Mouse (Mus musculus) midbrain, postnatal 0 days (tissue): ENCODE results near the gene Etv2. TPM values are rescaled to one million over a fixed set of nuclear protein-coding genes. Genes with fewer than 3 reads are reported as not detected.

Source experiments
- ATAC-seq: fragments of 200-750 bp; cut with Nextera tagmentation; 2 replicates; pipeline ENCODE4 v1.8.0; 2017; ENCODE audit warnings: moderate number of reproducible peaks, mild to moderate bottlenecking, moderate TSS enrichment, moderate library complexity; ENCODE audit not compliant: low FRiP score
- DNase-seq: peaks from one replicate; pipeline ENCODE4 v3.0.0-alpha.2; 2015; ENCODE audit warnings: low spot score
- H3K27ac ChIP-seq: fragments of 300-500 bp; sonication (generic); 2 replicates; pipeline ENCODE4 v1.5.1; 2014; ENCODE audit warnings: low read depth, mild to moderate bottlenecking, low read length, mixed read lengths
- H3K27me3 ChIP-seq: fragments of 300-500 bp; sonication (generic); 2 replicates; pipeline ENCODE4 v1.6.1; 2014; ENCODE audit warnings: low read length, control low read depth, mixed read lengths; ENCODE audit not compliant: insufficient read depth
- H3K36me3 ChIP-seq: fragments of 300-500 bp; sonication (generic); 2 replicates; pipeline ENCODE4 v1.6.1; 2014; ENCODE audit warnings: low read length, control low read depth, mixed read lengths; ENCODE audit not compliant: insufficient read depth
- H3K4me1 ChIP-seq: fragments of 300-500 bp; sonication (generic); 2 replicates; pipeline ENCODE4 v1.6.1; 2014; ENCODE audit warnings: mild to moderate bottlenecking, control low read depth, antibody characterized with exemption, low read length, mixed read lengths; ENCODE audit not compliant: insufficient read depth
- H3K4me2 ChIP-seq: fragments of 300-500 bp; sonication (generic); 2 replicates; pipeline ENCODE4 v1.6.1; 2014; ENCODE audit warnings: low read depth, mild to moderate bottlenecking, low read length, mixed read lengths; ENCODE audit not compliant: poor library complexity, severe bottlenecking
- H3K4me3 ChIP-seq: fragments of 300-500 bp; sonication (generic); 2 replicates; pipeline ENCODE4 v1.5.1; 2014; ENCODE audit warnings: low read depth, mild to moderate bottlenecking, low read length, moderate library complexity
- H3K9ac ChIP-seq: fragments of 300-500 bp; sonication (generic); replicated peaks from 2 replicates; pipeline ENCODE4 v1.6.1; 2014; ENCODE audit warnings: mild to moderate bottlenecking, low read length, moderate library complexity, mixed read lengths; ENCODE audit not compliant: poor library complexity, severe bottlenecking
- H3K9me3 ChIP-seq: fragments of 300-500 bp; sonication (generic); 2 replicates; pipeline ENCODE4 v1.6.1; 2016; ENCODE audit warnings: low read length, control low read depth
- CTCF ChIP-seq: IDR thresholded peaks from 2 replicates; pipeline ENCODE4 v1.5.1; 2016; ENCODE audit warnings: antibody characterized with exemption, mild to moderate bottlenecking
- WGBS: fragments of 180-500 bp; shearing (Covaris S2); extraction: QIAGEN DNeasy Blood & Tissue Kit; methylation state at CpG from one replicate; pipeline ENCODE4 v1.1.7; 2014; 5-methylcytosine and 5-hydroxymethylcytosine counted together
- microRNA-seq: library from miRNA; unstranded; fragments of <30 nt; microRNA quantifications from one replicate; pipeline ENCODE4, GENCODE M21; 2016; ENCODE audit warnings: borderline number of aligned reads
- polyA plus RNA-seq: library from polyadenylated mRNA; unstranded; fragments of >200 nt; fragmentation: Nextera tagmentation; extraction: Ambion mirVana; gene quantifications from 2 replicates; pipeline ENCODE4 v1.2.1, GENCODE M21; 2015
- total RNA-seq: library from RNA; depleted of rRNA; stranded (reverse); fragments of >200 nt; gene quantifications from 2 replicates; pipeline ENCODE4 v1.2.3, GENCODE M21; 2014; rRNA removed

Gene Etv2
- total and polyA plus RNA-seq, 2 experiments from 2014 or later, result 0.15 TPM; not detected in 1

DNA sequence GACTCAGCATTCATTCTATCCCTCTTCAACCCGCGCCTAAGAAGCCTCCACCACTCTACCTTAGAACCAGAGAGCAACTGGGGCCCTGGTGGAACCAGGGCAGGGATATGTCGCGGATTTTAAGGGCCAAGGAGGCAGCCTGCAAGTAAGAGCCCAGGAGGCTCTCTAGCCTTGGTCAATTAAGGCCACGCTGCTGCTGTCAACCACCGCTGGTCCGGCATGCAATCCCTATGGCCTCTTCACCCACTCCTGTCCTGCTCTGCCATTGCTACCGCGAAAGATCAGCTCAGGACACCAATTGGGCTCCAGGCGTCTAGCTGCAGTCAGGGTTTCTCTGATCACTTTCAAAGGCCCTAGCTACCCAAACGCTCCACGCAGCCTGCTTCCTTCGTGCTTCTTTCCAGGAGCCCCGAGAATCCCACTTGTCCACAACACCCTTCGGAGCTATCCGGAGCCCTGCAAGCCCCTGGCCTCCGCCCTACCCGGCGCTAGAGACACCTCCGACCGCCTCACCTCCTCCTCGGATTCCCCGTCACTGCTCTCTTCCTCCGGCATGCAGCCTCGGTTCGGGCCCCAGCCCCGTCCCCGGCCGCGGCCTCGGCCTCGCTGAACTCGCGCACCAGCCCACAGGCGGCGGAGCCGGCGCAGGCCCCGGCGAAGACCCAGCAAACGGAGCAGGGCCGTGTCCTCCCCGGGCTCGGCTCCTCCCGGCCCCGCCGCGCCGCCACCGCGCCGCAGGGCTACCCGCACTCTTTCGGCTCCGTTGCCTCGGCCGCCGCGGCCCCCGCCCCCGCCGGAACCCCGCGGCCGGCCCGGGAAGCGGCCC is 47.6 kb downstream of the Etv2 start:
- H3K4me1 ChIP-seq, result peaks cover 9% of the 10 kb centered on the region; the same call in 1 of the 2 replicates
- peak overlapping the region; percentile 79 for H3K4me3 ChIP-seq
- H3K27ac ChIP-seq, result peak overlapping the region; percentile 97
- no peaks in the 10 kb centered on the region for H3K9me3 ChIP-seq
- peaks cover 29% of the 10 kb centered on the region for H3K36me3 ChIP-seq
- H3K27me3 ChIP-seq, result no peaks in the 10 kb centered on the region
- no peak for TF ChIP-seq CTCF
- 1% methylated on average over 49 of the region's 67 CpGs for WGBS
- H3K4me2 ChIP-seq, result peak overlapping the region; percentile 89
- peak; percentile 38 for ATAC-seq
- DNase-seq, result peak; percentile 13
- peak overlapping the region; percentile 98 for H3K9ac ChIP-seq

DNA sequence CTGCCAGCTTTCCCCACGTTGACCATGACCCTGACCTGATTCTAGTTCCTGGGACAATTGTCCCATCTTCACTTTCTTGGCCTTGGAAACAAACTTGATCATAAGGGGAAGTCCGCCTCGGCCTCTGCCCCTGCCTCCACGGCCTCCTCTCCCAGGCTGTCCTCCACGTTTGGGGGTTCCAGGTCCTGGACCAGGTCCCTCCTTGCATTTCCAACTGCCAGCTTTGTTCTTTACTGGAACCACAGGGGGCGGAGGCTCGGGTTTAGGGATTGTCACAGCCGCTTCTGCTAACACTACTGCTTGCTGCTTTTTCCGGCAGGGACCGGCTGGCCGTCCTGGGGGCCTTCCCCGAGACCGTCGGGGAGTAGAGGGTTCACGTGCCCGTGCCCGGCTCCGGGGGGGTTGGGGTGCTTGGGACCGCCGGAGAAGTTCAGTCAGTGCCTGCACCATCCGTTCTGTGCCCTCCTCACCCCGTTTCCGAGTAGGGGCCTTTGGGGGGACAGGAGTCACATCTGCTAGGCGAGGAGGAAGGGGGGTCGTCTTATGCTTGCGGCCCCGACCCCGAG is 49.1 kb downstream of the Etv2 start:
- 86% methylated on average over 28 of the region's 28 CpGs for WGBS

DNA sequence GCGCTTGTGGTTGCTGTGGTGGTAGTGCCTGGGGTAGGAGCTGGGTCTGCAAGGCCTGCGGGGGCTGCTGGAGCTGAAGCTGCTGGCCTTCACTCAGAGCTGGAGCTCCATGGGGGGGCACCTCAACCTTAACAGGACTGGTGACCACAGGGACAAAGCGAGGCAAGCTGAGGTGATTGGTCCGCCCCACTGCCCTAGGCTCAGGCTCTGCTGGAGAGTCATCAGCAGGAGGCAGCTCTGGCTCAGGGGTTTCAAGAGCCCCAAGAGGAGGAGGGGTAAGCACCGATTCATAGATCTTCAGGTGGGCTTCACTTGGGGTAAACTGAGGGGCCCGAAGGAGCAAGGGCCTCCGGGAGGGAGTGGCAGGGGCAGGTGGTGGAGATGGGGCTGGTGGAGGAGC is 50.5 kb downstream of the Etv2 start:
- 92% methylated on average over 7 of the region's 7 CpGs for WGBS
- H3K27ac ChIP-seq, result no peak overlapping the region
- H3K9me3 ChIP-seq, result no peaks in the 10 kb centered on the region
- ATAC-seq (no peak), DNase-seq (no peak)
- H3K27me3 ChIP-seq, result no peaks in the 10 kb centered on the region
- no peak for TF ChIP-seq CTCF
- H3K9ac ChIP-seq, result no peak overlapping the region
- H3K36me3 ChIP-seq, result peaks cover 55% of the 10 kb centered on the region
- no peak overlapping the region for H3K4me3 ChIP-seq
- peaks cover 9% of the 10 kb centered on the region; the same call in 1 of the 2 replicates for H3K4me1 ChIP-seq
- H3K4me2 ChIP-seq, result no peak overlapping the region

More for the DNA sequence above, 49.1 kb downstream of the Etv2 start:
- H3K9ac ChIP-seq, result no peak overlapping the region
- no peak for TF ChIP-seq CTCF
- no peak overlapping the region for H3K4me3 ChIP-seq
- no peak overlapping the region for H3K27ac ChIP-seq
- peaks cover 9% of the 10 kb centered on the region; the same call in 1 of the 2 replicates for H3K4me1 ChIP-seq
- no peaks in the 10 kb centered on the region for H3K9me3 ChIP-seq
- H3K27me3 ChIP-seq, result no peaks in the 10 kb centered on the region
- H3K4me2 ChIP-seq, result peak overlapping the region; percentile 89; the same call in 1 of the 2 replicates
- ATAC-seq (no peak), DNase-seq (no peak)
- H3K36me3 ChIP-seq, result peaks cover 44% of the 10 kb centered on the region

DNA sequence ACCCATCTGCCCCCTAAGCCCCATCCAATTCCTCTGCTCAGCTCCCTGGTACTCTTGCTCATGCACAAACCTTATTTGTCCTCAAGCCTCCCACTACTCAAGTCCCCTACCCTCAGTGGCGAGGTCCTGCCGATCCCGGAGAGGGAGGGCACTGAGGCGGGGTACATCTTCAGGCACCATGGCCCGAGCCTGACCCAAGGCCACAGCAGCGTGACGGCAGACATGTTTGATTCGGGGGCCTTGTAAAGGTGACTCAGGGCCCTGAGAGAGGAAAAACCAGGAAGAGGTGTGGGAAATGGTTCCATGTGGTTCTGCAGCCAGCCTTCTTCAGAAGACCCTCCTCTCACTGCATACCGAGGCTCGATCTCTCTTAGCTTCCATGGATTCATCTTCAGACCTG is 51.3 kb downstream of the Etv2 start:
- Histone ChIP-seq H3K27me3 (no peaks in the 10 kb centered on the region), H3K9ac (no peak overlapping the region), H3K4me3 (no peak overlapping the region), H3K4me2 (no peak overlapping the region), H3K4me1 (peaks cover 9% of the 10 kb centered on the region; the same call in 1 of the 2 replicates), H3K9me3 (no peaks in the 10 kb centered on the region), H3K36me3 (peaks cover 64% of the 10 kb centered on the region), H3K27ac (no peak overlapping the region)
- 93% methylated on average over 10 of the region's 10 CpGs for WGBS
- no peak for TF ChIP-seq CTCF
- no peak for DNase-seq
- no peak for ATAC-seq

Small RNA genes lying within 50 kb of the gene (microRNA-seq; reads per million reads assigned to microRNA genes)
- not detected for gene Mir3569

Other genes with a start within 250 kb of the Etv2 start
Only the 30 nearest of the 33 such genes appear.
- not detected in 2 replicates for gene Hcst, start 216.0 kb downstream of the Etv2 start, total RNA-seq
- gene Hcst, start 216.0 kb downstream of the Etv2 start, polyA plus RNA-seq, result 0.54 and 0.76 TPM in 2 replicates
- 2.1 and 2.2 TPM in 2 replicates for gene Nfkbid, start 214.1 kb downstream of the Etv2 start, total RNA-seq
- gene Nfkbid, start 214.1 kb downstream of the Etv2 start, polyA plus RNA-seq, result 2.2 and 2.8 TPM in 2 replicates
- 923 and 924 TPM in 2 replicates for gene Aplp1, start 190.3 kb downstream of the Etv2 start, total RNA-seq
- gene Aplp1, start 190.3 kb downstream of the Etv2 start, polyA plus RNA-seq, result 811 and 814 TPM in 2 replicates
- 0.99 and 4.9 TPM in 2 replicates for gene Kirrel2, start 178.2 kb downstream of the Etv2 start, total RNA-seq
- 0.32 and 0.43 TPM in 2 replicates for gene Kirrel2, start 178.2 kb downstream of the Etv2 start, polyA plus RNA-seq
- gene Nphs1, start 177.5 kb downstream of the Etv2 start, total RNA-seq, result 0.33 TPM in 1 of 2 replicates, not detected in the other
- 0.11 TPM in 1 of 2 replicates, not detected in the other for gene Nphs1, start 177.5 kb downstream of the Etv2 start, polyA plus RNA-seq
- gene Prodh2, start 142.2 kb downstream of the Etv2 start, total RNA-seq, result not detected in 2 replicates
- gene Prodh2, start 142.2 kb downstream of the Etv2 start, polyA plus RNA-seq, result not detected in 2 replicates
- gene Arhgap33, start 100.8 kb downstream of the Etv2 start, total RNA-seq, result 67.0 and 68.2 TPM in 2 replicates
- gene Arhgap33, start 100.8 kb downstream of the Etv2 start, polyA plus RNA-seq, result 113 TPM in 2 replicates
- 5.9 and 6.2 TPM in 2 replicates for gene Hspb6, start 83.7 kb downstream of the Etv2 start, total RNA-seq
- gene Hspb6, start 83.7 kb downstream of the Etv2 start, polyA plus RNA-seq, result 13.4 and 13.5 TPM in 2 replicates
- gene Proser3, start 83.6 kb downstream of the Etv2 start, total RNA-seq, result 15.2 and 23.3 TPM in 2 replicates
- gene Proser3, start 83.6 kb downstream of the Etv2 start, polyA plus RNA-seq, result 3.3 and 3.4 TPM in 2 replicates
- 15.7 and 32.0 TPM in 2 replicates for gene Lin37, start 76.0 kb downstream of the Etv2 start, total RNA-seq
- 53.5 and 54.1 TPM in 2 replicates for gene Lin37, start 76.0 kb downstream of the Etv2 start, polyA plus RNA-seq
- gene U2af1l4, start 72.6 kb downstream of the Etv2 start, total RNA-seq, result 54.7 and 64.2 TPM in 2 replicates
- gene U2af1l4, start 72.6 kb downstream of the Etv2 start, polyA plus RNA-seq, result 96.4 and 97.0 TPM in 2 replicates
- gene Gm49396, start 72.5 kb downstream of the Etv2 start, total RNA-seq, result 6.0 and 8.4 TPM in 2 replicates
- gene Gm49396, start 72.5 kb downstream of the Etv2 start, polyA plus RNA-seq, result 4.9 and 7.2 TPM in 2 replicates
- gene Psenen, start 72.2 kb downstream of the Etv2 start, total RNA-seq, result 63.8 and 133 TPM in 2 replicates
- gene Psenen, start 72.2 kb downstream of the Etv2 start, polyA plus RNA-seq, result 135 and 144 TPM in 2 replicates
- gene Igflr1, start 70.4 kb downstream of the Etv2 start, total RNA-seq, result 0.99 and 1.9 TPM in 2 replicates
- gene Igflr1, start 70.4 kb downstream of the Etv2 start, polyA plus RNA-seq, result 3.1 and 5.6 TPM in 2 replicates
- 38.8 and 39.5 TPM in 2 replicates for gene Kmt2b, start 47.1 kb downstream of the Etv2 start, total RNA-seq
- 5.3 and 8.3 TPM in 2 replicates for gene Kmt2b, start 47.1 kb downstream of the Etv2 start, polyA plus RNA-seq
- not detected in 2 replicates for gene Zbtb32, start 36.9 kb downstream of the Etv2 start, total RNA-seq
- gene Zbtb32, start 36.9 kb downstream of the Etv2 start, polyA plus RNA-seq, result 0.22 and 0.39 TPM in 2 replicates
- gene Upk1a, start 23.0 kb downstream of the Etv2 start, total RNA-seq, result 0.76 and 1.5 TPM in 2 replicates
- gene Upk1a, start 23.0 kb downstream of the Etv2 start, polyA plus RNA-seq, result 0.65 and 0.84 TPM in 2 replicates
- 310 and 337 TPM in 2 replicates for gene Cox6b1, start 9.7 kb downstream of the Etv2 start, total RNA-seq
- 1,351 and 1,409 TPM in 2 replicates for gene Cox6b1, start 9.7 kb downstream of the Etv2 start, polyA plus RNA-seq
- gene Rbm42, start 14.5 kb upstream of the Etv2 start, total RNA-seq, result 163 and 185 TPM in 2 replicates
- gene Rbm42, start 14.5 kb upstream of the Etv2 start, polyA plus RNA-seq, result 120 and 123 TPM in 2 replicates
- gene Haus5, start 29.1 kb upstream of the Etv2 start, total RNA-seq, result 17.9 and 22.7 TPM in 2 replicates
- gene Haus5, start 29.1 kb upstream of the Etv2 start, polyA plus RNA-seq, result 19.8 and 20.0 TPM in 2 replicates
- not detected in 2 replicates for gene Pmis2, start 35.8 kb upstream of the Etv2 start, total RNA-seq
- gene Pmis2, start 35.8 kb upstream of the Etv2 start, polyA plus RNA-seq, result not detected in 2 replicates
- gene 2200002J24Rik, start 63.1 kb upstream of the Etv2 start, total RNA-seq, result not detected in 2 replicates
- not detected in 2 replicates for gene 2200002J24Rik, start 63.1 kb upstream of the Etv2 start, polyA plus RNA-seq
- 0.82 and 2.3 TPM in 2 replicates for gene Atp4a, start 76.4 kb upstream of the Etv2 start, total RNA-seq
- gene Atp4a, start 76.4 kb upstream of the Etv2 start, polyA plus RNA-seq, result 2.7 and 2.8 TPM in 2 replicates
- 166 and 167 TPM in 2 replicates for gene Tmem147, start 93.7 kb upstream of the Etv2 start, total RNA-seq
- gene Tmem147, start 93.7 kb upstream of the Etv2 start, polyA plus RNA-seq, result 290 and 318 TPM in 2 replicates
- gene Gapdhs, start 107.8 kb upstream of the Etv2 start, total RNA-seq, result not detected in 2 replicates
- gene Gapdhs, start 107.8 kb upstream of the Etv2 start, polyA plus RNA-seq, result 0.79 and 0.80 TPM in 2 replicates
- 2.4 and 4.0 TPM in 2 replicates for gene Sbsn, start 115.6 kb upstream of the Etv2 start, total RNA-seq
- 1.8 and 4.1 TPM in 2 replicates for gene Sbsn, start 115.6 kb upstream of the Etv2 start, polyA plus RNA-seq
- 0.71 and 7.9 TPM in 2 replicates for gene Dmkn, start 127.9 kb upstream of the Etv2 start, total RNA-seq
- 4.5 and 4.9 TPM in 2 replicates for gene Dmkn, start 127.9 kb upstream of the Etv2 start, polyA plus RNA-seq
- gene Krtdap, start 152.0 kb upstream of the Etv2 start, total RNA-seq, result 4.8 and 19.2 TPM in 2 replicates
- gene Krtdap, start 152.0 kb upstream of the Etv2 start, polyA plus RNA-seq, result 1.2 and 1.6 TPM in 2 replicates
- gene Ffar2, start 187.9 kb upstream of the Etv2 start, total RNA-seq, result not detected in 2 replicates
- 0.07 and 0.25 TPM in 2 replicates for gene Ffar2, start 187.9 kb upstream of the Etv2 start, polyA plus RNA-seq
- gene Ffar3, start 220.3 kb upstream of the Etv2 start, total RNA-seq, result not detected in 2 replicates
- not detected in 2 replicates for gene Ffar3, start 220.3 kb upstream of the Etv2 start, polyA plus RNA-seq